Mouse (Mus musculus): ENCODE data around the gene Filip1. TPM values are rescaled to one million over a fixed set of nuclear protein-coding genes. Genes with fewer than 3 reads are reported as not detected.
"Not testable (repeated sequence)": the region's sequence is repeated elsewhere in the genome, so short reads cannot be mapped to it uniquely, and the experiment has no call there.

Filip1 gene
- polyA plus RNA-seq, 1 experiment from 2014 or later, result 10.4 TPM

DNA sequence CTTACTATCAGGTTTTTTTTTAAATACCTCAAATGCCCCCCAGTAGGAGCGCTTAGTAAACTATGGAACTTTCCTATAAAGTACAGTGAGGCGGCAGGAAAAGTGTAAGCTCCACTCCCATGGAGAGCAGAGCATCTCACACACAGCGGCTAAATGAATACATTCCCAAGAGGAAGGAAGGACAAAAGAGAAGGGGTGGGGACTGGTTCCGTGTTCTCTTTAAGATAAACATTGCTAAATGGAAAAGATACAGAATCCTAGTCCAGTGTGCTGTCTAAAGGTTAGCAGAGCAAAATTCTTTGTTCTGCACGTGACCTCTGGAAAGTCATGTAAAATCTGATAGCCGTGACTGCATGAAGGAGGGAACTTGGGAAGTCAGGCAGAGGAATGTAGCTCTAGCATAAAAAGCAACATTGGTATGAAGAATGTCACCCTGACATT lies 13.9 kb upstream of the Filip1 start:
- ATAC-seq (ENCODE audit: low read depth) (no peak), DNase-seq (ENCODE audit: low spot score) (no peak)
- H3K9ac ChIP-seq (ENCODE audit: low read depth, low read length), result no peak overlapping the region
- no peaks in the 10 kb centered on the region for H3K36me3 ChIP-seq (ENCODE audit: control insufficient read depth, insufficient read depth, low read length)
- H3K4me2 ChIP-seq (ENCODE audit: low read depth, low read length), result no peak overlapping the region
- H3K9me3 ChIP-seq (ENCODE audit: control insufficient read depth, low read length), result no peaks in the 10 kb centered on the region
- WGBS, result 59% methylated on average over 6 of the region's 6 CpGs
- no peaks in the 10 kb centered on the region for H3K4me1 ChIP-seq (ENCODE audit: control insufficient read depth, insufficient read depth, low read length)
- H3K27me3 ChIP-seq (replicated peaks; ENCODE audit: control insufficient read depth, insufficient read depth, low read length), result no peaks in the 10 kb centered on the region
- H3K27ac ChIP-seq (replicated peaks; ENCODE audit: low read depth, low read length), result no peak overlapping the region
- no peak overlapping the region for H3K4me3 ChIP-seq (ENCODE audit: low read depth, low read length)

GRCm38 (mm10) chr9:80026017-80026416 lies 13.4 kb upstream of the Filip1 start:
- Histone ChIP-seq H3K9ac (ENCODE audit: low read depth, low read length) (no peak overlapping the region), H3K27me3 (replicated peaks; ENCODE audit: control insufficient read depth, insufficient read depth, low read length) (no peaks in the 10 kb centered on the region), H3K36me3 (ENCODE audit: control insufficient read depth, insufficient read depth, low read length) (no peaks in the 10 kb centered on the region), H3K4me2 (ENCODE audit: low read depth, low read length) (no peak overlapping the region), H3K4me1 (ENCODE audit: control insufficient read depth, insufficient read depth, low read length) (no peaks in the 10 kb centered on the region), H3K27ac (replicated peaks; ENCODE audit: low read depth, low read length) (no peak overlapping the region), H3K4me3 (ENCODE audit: low read depth, low read length) (no peak overlapping the region), H3K9me3 (ENCODE audit: control insufficient read depth, low read length) (no peaks in the 10 kb centered on the region)
- ATAC-seq (ENCODE audit: low read depth) (0 out of 2 replicates have a peak, but pooled peaks have one; percentile 55), DNase-seq (ENCODE audit: low spot score) (peak; percentile 61)
- WGBS, result 0% methylated on average over 2 of the region's 2 CpGs

GRCm38 (mm10) chr9:80025347-80025746 lies 12.7 kb upstream of the Filip1 start:
- not testable (repeated sequence) for H3K4me1 ChIP-seq (ENCODE audit: control insufficient read depth, insufficient read depth, low read length); H3K9me3 ChIP-seq (ENCODE audit: control insufficient read depth, low read length); H3K27ac ChIP-seq (replicated peaks; ENCODE audit: low read depth, low read length); ATAC-seq (ENCODE audit: low read depth); H3K36me3 ChIP-seq (ENCODE audit: control insufficient read depth, insufficient read depth, low read length); H3K9ac ChIP-seq (ENCODE audit: low read depth, low read length); H3K4me3 ChIP-seq (ENCODE audit: low read depth, low read length); H3K27me3 ChIP-seq (replicated peaks; ENCODE audit: control insufficient read depth, insufficient read depth, low read length); DNase-seq (ENCODE audit: low spot score); H3K4me2 ChIP-seq (ENCODE audit: low read depth, low read length)
- WGBS, result 86% methylated on average over 5 of the region's 5 CpGs

- Histone ChIP-seq H3K27ac (replicated peaks; ENCODE audit: low read depth, low read length) (no peak overlapping the region), H3K4me3 (ENCODE audit: low read depth, low read length) (no peak overlapping the region)
These were observed 10.2 kb upstream of the Filip1 start for GRCm38 (mm10) chr9:80022821-80023220.

DNA sequence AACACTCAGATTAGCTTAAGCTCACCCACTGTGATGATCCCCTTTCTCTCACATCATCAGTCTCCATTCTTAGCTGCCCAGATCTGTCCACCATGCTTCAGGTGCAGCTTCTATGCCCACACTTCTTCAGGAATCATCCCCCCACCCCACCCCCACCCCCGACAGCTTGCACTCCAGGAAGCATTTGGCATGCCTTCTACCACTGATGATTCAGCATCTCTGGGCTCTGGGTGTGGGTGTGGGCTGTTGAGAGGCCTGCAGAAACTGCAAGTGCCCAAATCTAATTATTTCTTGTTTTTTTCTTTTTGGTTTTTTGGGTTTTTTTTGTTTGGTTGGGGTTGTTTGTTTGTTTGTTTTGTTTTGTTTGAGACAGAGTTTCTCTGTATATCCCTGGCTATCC lies 9.0 kb upstream of the Filip1 start:
- no peaks in the 10 kb centered on the region for H3K4me1 ChIP-seq (ENCODE audit: control insufficient read depth, insufficient read depth, low read length)
- H3K27ac ChIP-seq (replicated peaks; ENCODE audit: low read depth, low read length), result no peak overlapping the region
- H3K4me3 ChIP-seq (ENCODE audit: low read depth, low read length), result no peak overlapping the region
- H3K4me2 ChIP-seq (ENCODE audit: low read depth, low read length), result no peak overlapping the region
- no peak for ATAC-seq (ENCODE audit: low read depth)
- no peak for DNase-seq (ENCODE audit: low spot score)
- H3K36me3 ChIP-seq (ENCODE audit: control insufficient read depth, insufficient read depth, low read length), result no peaks in the 10 kb centered on the region
- no peak overlapping the region for H3K9ac ChIP-seq (ENCODE audit: low read depth, low read length)
- 27% methylated on average over 1 of the region's 1 CpGs for WGBS
- no peaks in the 10 kb centered on the region for H3K9me3 ChIP-seq (ENCODE audit: control insufficient read depth, low read length)
- H3K27me3 ChIP-seq (replicated peaks; ENCODE audit: control insufficient read depth, insufficient read depth, low read length), result no peaks in the 10 kb centered on the region

More at GRCm38 (mm10) chr9:80022821-80023220, 10.2 kb upstream of the Filip1 start:
- WGBS, result 65% methylated on average over 8 of the region's 8 CpGs
- DNase-seq (ENCODE audit: low spot score) (no peak), ATAC-seq (ENCODE audit: low read depth) (no peak)
- Histone ChIP-seq H3K27me3 (replicated peaks; ENCODE audit: control insufficient read depth, insufficient read depth, low read length) (no peaks in the 10 kb centered on the region), H3K4me1 (ENCODE audit: control insufficient read depth, insufficient read depth, low read length) (no peaks in the 10 kb centered on the region), H3K36me3 (ENCODE audit: control insufficient read depth, insufficient read depth, low read length) (no peaks in the 10 kb centered on the region), H3K9ac (ENCODE audit: low read depth, low read length) (no peak overlapping the region), H3K9me3 (ENCODE audit: control insufficient read depth, low read length) (no peaks in the 10 kb centered on the region), H3K4me2 (ENCODE audit: low read depth, low read length) (no peak overlapping the region)

DNA sequence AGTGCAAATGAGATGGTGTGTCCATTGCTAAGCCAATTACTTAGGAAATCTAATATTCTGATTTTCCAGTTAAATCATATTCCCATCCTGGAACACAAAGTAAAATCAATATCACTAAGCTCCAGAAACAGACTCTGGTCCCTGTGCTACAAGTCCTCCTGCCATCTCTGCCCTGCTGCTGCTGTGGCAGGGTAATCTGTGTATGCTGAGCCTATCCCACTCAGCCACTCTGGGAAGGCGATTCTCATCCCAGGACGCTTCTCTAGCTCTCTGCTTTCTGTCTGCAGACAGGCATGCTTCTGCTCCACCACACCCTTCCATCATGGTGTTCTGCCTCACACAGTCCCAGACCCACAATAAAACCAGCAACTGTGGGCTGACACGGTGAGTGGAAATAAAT lies 7.8 kb upstream of the Filip1 start:
- H3K27ac ChIP-seq (replicated peaks; ENCODE audit: low read depth, low read length), result no peak overlapping the region
- H3K4me3 ChIP-seq (ENCODE audit: low read depth, low read length), result no peak overlapping the region
- no peak overlapping the region for H3K4me2 ChIP-seq (ENCODE audit: low read depth, low read length)
- H3K4me1 ChIP-seq (ENCODE audit: control insufficient read depth, insufficient read depth, low read length), result no peaks in the 10 kb centered on the region
- no peak overlapping the region for H3K9ac ChIP-seq (ENCODE audit: low read depth, low read length)
- ATAC-seq (ENCODE audit: low read depth) (no peak), DNase-seq (ENCODE audit: low spot score) (no peak)
- no peaks in the 10 kb centered on the region for H3K36me3 ChIP-seq (ENCODE audit: control insufficient read depth, insufficient read depth, low read length)
- H3K9me3 ChIP-seq (ENCODE audit: control insufficient read depth, low read length), result no peaks in the 10 kb centered on the region
- no peaks in the 10 kb centered on the region for H3K27me3 ChIP-seq (replicated peaks; ENCODE audit: control insufficient read depth, insufficient read depth, low read length)
- 53% methylated on average over 3 of the region's 3 CpGs for WGBS

DNA sequence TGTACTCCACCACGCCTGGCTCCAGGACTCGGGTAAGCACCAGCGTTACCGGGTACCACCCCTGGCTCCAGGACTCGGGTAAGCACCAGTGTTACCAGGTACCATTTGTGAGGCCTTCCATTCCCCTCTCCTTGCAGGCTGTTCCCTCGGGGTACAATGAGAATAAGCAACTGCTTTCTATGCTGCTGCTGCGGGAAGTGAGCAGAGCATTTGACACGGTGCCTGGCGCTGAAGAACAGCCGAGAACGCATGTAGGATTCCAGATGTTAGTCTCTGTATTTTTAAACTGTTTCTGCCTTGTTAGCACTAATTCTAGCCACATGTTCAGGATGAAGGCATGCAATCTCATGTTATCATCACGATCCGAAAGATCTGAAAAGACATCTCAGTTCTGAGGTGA lies 635 bp downstream of the Filip1 start:
- WGBS, result 28% methylated on average over 13 of the region's 13 CpGs
- DNase-seq (ENCODE audit: low spot score), result peak; percentile 77
- no peak overlapping the region for H3K9ac ChIP-seq (ENCODE audit: low read depth, low read length)
- ATAC-seq (ENCODE audit: low read depth), result no peak
- no peaks in the 10 kb centered on the region for H3K9me3 ChIP-seq (ENCODE audit: control insufficient read depth, low read length)
- no peaks in the 10 kb centered on the region; the same call in 1 of the 2 replicates for H3K4me1 ChIP-seq (ENCODE audit: control insufficient read depth, insufficient read depth, low read length)
- H3K4me3 ChIP-seq (ENCODE audit: low read depth, low read length), result no peak overlapping the region
- H3K4me2 ChIP-seq (ENCODE audit: low read depth, low read length), result peak overlapping the region; percentile 10
- peak overlapping the region; percentile 68 for H3K27ac ChIP-seq (replicated peaks; ENCODE audit: low read depth, low read length)
- no peaks in the 10 kb centered on the region for H3K27me3 ChIP-seq (replicated peaks; ENCODE audit: control insufficient read depth, insufficient read depth, low read length)
- H3K36me3 ChIP-seq (ENCODE audit: control insufficient read depth, insufficient read depth, low read length), result no peaks in the 10 kb centered on the region

GRCm38 (mm10) chr9:80002394-80003188 lies 10.1 kb downstream of the Filip1 start:
- Histone ChIP-seq H3K4me1 (ENCODE audit: control insufficient read depth, insufficient read depth, low read length) (no peaks in the 10 kb centered on the region), H3K9me3 (ENCODE audit: control insufficient read depth, low read length) (peaks cover 6% of the 10 kb centered on the region; the same call in 1 of the 2 replicates), H3K4me3 (ENCODE audit: low read depth, low read length) (no peak overlapping the region), H3K4me2 (ENCODE audit: low read depth, low read length) (no peak overlapping the region), H3K27me3 (replicated peaks; ENCODE audit: control insufficient read depth, insufficient read depth, low read length) (no peaks in the 10 kb centered on the region), H3K36me3 (ENCODE audit: control insufficient read depth, insufficient read depth, low read length) (no peaks in the 10 kb centered on the region), H3K9ac (ENCODE audit: low read depth, low read length) (no peak overlapping the region), H3K27ac (replicated peaks; ENCODE audit: low read depth, low read length) (no peak overlapping the region)
- 40% methylated on average over 14 of the region's 14 CpGs for WGBS
- peak; percentile 71 for DNase-seq (ENCODE audit: low spot score)
- ATAC-seq (ENCODE audit: low read depth), result peak; percentile 60; the same call in 1 of the 2 replicates

- Histone ChIP-seq H3K27me3 (replicated peaks; ENCODE audit: control insufficient read depth, insufficient read depth, low read length) (no peaks in the 10 kb centered on the region), H3K27ac (replicated peaks; ENCODE audit: low read depth, low read length) (no peak overlapping the region), H3K9me3 (ENCODE audit: control insufficient read depth, low read length) (no peaks in the 10 kb centered on the region), H3K4me1 (ENCODE audit: control insufficient read depth, insufficient read depth, low read length) (no peaks in the 10 kb centered on the region), H3K9ac (ENCODE audit: low read depth, low read length) (no peak overlapping the region), H3K4me3 (ENCODE audit: low read depth, low read length) (no peak overlapping the region), H3K4me2 (ENCODE audit: low read depth, low read length) (no peak overlapping the region), H3K36me3 (ENCODE audit: control insufficient read depth, insufficient read depth, low read length) (no peaks in the 10 kb centered on the region)
- WGBS, result 86% methylated on average over 6 of the region's 6 CpGs
- DNase-seq (ENCODE audit: low spot score) (no peak), ATAC-seq (ENCODE audit: low read depth) (no peak)
These were observed 15.4 kb downstream of the Filip1 start for GRCm38 (mm10) chr9:79997282-79997681.

All from embryonic facial prominence, embryonic 14.5 days (tissue).